Mouse (Mus musculus) layer of hippocampus, adult 18-20 months (tissue): ENCODE data around the gene Morc1. TPM values are rescaled to one million over a fixed set of nuclear protein-coding genes. Genes with fewer than 3 reads are reported as not detected.
A peak's percentile ranks its signal among the peaks of the same experiment; 100 is the strongest.

ENCODE experiments used
- DNase-seq, 2 experiments: peaks; one replicate each; pipeline ENCODE4 v3.0.0; 2022; ENCODE audit warnings: low spot score in 2 of 2
- total RNA-seq, 2 experiments: library from RNA; stranded (reverse); gene quantifications; 2 replicates each; pipeline ENCODE4 v1.2.3; 2021

Gene Morc1
- total RNA-seq, 2 experiments from 2014 or later: 0.17 to 0.25 TPM

DNA sequence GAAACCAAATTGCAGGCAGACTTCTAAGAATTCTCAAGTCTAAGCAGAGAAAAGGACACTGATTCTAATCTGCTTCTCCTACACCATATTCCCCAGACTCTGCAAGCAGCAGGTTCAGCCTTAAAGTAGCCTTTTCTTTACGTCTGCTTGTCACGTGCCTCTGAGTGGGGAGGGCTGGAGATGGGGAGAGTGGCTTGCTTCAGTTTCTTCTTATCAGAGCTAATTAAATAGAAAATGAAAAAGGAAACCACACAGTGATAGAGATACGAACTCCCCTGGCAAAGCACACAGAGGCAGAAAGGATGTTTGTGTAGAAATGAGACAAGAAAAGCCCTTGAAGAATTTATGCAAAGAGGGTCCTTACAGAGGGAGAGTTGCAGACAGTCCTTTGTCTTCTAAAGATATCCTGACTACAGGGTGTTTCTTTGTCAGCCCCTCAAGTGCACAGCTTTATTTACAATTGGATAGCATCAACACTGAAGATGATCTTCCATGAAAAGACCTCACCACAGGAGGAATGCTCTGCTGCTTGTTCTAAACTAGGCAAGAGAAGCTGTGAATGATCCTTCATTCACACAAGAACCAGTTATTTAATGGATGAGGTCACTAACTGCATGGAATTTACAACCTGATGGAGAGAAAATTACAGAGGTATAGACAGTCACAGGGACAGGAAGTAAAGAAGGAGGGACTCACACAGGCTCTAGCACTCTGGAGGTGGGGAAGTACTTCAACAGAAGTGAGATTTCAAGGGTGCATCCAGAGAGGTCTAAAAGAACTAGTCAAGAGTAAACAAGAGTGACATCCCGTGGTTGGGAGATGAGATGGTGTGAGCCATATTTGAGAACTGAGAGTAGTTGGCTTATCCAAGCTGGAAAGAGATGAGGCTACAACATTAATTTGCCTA, 44.1 kb downstream of the Morc1 start:
- no peak for DNase-seq

DNA sequence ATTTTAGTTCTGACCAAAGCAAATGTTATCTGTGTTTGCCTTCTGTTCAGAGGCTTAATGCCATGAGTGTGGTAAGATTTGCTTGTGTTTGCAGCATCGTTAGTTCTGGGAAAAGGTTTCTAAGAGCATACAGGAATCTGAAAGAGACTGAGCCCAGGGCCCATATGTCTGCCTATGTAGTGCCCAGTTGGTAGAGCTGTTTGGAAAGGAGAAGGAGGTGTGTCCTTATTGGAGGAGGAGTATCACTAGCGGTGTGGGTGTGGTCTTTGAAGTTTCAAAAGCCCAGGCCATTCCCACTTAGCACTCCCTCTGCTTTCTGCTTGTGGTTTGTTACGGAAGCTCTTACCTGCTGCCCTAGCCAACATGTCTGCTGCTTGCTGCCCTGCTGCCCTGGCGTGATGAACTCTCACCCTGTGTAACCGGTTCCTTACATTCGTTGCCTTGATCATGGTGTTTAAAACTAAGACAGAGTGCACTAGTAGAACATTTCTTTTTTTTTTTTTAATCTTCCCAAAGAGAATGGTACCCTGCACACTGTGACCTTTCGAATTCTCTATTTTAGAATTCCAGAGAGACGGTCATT, 48.3 kb downstream of the Morc1 start:
- no peak for DNase-seq

DNA sequence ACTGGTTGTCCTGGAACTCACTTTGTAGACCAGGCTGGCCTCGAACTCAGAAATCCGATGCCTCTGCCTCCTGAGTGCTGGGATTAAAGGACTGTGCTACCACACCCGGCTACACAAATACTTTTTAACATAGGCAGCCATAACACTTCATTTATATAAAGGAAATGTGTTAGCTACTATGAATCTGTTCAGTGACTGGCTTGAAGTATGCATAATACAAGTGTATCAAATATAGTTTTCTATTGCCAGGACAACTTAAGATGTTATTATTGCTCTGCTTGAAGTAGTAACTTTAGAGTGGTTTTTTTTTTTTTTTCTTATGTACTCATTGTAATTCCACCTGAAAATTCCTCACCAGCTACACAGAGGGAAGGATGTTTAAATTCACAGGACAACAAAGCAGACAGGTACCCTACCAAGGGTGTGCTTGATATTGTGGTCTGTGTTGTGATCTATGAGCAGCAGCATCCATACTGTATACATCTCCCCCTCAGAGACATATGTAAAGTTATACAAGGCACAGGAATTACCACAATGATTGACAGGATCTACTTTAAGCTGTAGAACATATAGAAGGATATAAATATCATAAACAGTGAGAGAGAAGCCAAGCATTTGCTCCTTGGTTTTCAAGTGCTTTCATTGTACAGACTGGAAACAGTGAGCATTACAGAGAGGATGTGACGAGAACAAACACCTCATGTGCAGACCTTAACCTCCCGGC, 85.9 kb downstream of the Morc1 start:
- DNase-seq: no peak

DNA sequence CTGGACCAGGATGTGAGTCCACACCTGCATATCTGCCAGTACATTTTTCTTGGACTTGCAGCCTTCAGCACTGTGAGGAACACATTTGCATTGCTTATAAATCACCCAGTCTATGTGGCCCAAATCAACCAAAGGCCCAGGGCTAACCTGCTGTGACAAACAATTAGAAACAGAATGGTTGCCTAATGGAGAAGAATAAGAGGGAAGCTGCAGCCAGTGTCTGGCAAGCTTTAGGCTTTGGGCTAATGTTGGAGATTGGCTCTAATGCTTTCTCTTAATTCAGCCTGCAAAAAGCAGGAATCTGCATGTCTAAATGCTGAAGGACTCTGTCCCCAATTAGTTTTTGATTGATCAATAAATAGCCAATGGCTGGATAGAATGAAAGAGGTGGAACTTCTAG, 88.5 kb downstream of the Morc1 start:
- DNase-seq: no peak

DNA sequence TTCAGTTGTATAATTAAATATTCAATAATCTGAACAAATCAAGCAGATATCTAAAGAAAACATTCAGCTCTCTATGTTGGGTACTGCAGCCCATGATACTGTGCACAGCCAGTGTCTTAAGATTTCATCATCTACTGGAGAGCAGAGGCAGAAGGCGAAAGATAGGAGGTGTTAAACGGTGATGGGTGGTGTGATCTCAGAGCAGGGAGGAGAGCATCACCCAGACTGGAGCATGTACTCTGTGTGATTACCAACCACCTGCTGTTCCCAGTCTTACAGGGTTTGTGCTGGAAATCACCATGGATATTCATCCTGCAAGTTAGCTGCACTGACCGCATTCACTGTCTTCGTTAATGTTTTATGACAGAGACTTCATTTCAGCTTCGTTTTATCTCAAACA, 106.1 kb downstream of the Morc1 start:
- DNase-seq: no peak

DNA sequence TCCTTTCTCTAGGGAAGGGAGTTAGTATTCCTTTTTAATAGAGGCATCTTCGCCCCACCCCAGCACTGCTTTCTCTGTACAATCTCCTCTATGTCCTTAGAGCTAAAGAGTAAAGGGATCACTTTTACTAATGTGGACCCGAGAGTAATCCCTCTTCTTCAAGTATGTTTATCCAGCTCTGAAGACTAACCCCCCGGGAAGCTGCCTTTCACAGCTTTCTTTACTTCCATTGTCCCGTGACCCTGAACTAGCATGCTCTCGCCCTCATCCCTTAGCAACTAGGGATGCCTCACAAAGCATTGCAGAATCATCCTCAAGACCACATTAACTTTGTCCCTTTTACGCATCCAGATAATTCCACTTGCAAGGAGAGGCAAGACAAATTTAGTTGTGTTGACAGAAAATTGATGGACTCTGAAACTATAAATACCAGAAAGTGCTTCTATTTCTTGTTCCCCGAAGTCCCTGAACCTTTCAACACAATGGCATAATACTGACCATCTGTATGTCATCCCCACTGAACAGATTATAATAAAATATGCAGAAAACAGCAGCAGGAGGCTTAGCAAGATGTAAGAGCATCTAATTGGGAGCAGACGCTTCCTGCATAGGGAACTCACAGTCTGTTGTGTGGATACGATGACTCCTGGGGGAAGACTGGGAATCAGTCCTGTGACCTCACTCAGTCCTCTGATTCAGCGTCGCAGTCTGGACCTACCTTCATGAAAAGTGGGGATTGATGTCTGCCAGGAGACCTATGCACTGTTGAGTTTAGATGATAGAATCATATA, 131.4 kb downstream of the Morc1 start:
- DNase-seq: no peak

DNA sequence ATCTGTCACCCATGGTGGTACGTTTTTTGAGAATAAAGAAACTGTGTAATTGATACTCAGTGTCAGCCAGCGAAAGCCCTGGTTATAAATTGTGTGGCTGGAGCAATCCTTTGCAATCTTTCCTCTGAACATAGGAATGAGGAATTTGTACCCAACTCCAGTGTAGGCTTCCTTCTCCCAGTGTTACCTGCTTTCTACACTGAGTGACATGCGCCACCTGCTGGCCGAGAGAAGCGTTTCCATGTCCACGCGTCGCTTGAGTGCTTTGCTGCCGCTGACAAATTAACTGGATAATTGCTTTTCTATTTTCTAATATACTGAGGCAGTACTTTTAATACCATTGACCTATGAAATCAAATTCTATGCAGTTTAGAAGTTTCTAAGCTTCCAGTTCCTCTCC, 139.3 kb downstream of the Morc1 start:
- peak; percentile 36 to 79 for DNase-seq

DNA sequence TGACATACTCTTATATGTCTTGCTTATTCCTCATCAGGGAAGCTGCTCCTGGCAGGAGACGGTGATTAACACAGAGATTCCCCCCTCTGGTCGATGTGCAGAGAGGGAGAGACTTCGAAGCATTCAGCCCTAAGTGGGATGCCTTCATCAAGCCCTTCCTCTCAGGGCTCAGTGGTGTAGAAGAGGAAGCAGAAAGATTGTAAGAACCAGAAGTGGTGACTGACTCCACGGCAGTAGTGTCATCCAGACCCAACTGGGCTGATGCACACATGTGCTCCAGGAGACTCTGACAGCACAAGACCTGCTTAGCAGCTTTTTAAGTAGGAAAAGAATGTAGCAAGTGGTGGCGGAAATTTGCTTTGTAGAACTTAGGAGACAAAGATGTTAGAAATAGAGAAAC, 143.0 kb downstream of the Morc1 start:
- no peak for DNase-seq

DNA sequence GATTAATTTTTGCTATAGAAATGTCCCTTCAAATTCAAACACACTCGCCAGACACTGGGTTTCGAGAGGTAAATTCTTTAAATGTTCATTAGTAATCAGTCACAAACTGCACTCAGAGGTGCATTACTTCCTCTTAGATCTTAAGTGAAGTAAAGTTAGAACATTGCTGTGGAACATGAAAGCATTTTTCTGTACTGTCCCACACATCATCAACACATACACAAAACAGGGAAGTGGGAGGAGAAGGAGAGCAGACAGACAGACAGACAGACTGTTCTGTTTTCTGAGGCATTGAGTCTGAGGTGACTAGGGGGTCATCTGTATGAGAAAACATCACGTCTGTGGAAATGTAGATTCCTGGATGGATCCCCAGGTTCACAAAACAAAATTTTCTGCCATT, 143.5 kb downstream of the Morc1 start:
- no peak for DNase-seq

DNA sequence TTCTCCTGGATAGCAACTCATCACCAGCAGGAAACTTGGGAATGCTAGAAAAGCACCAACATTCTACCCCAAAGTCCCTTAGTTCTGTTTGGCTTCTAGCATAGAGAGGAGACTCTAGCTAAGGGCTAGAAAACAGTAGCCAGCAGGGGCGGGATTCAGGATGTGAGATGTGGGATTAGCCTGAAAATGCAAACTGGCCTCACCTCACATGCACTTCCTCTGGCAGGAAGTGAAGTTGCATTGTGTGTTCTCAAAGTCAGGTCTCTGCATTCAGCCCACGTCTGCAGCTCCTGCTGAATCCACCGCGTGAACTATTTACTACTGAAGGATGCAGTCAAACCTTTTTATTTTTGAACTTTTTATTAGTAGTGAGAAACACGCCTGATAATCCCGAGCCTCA, 154.3 kb downstream of the Morc1 start:
- DNase-seq: no peak

DNA sequence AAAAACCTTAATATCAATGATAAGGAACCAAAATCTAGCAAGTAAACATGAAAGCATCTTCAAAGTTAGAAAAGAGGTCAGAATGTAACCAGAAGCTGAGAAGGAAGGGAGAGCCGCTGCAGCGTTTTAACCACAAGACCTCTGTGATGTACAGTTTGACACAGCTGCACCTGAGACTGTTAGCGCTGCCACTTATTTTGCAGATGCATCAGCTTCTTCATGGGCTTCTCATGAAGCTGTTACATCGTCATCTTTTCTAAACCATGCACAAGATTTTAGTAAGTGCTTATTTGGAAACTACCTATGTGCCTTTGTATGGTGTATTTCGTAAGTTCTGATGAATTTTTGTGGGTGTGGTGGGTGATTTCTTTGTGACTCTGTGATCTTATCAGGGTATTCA, 163.4 kb downstream of the Morc1 start:
- DNase-seq: no peak

DNA sequence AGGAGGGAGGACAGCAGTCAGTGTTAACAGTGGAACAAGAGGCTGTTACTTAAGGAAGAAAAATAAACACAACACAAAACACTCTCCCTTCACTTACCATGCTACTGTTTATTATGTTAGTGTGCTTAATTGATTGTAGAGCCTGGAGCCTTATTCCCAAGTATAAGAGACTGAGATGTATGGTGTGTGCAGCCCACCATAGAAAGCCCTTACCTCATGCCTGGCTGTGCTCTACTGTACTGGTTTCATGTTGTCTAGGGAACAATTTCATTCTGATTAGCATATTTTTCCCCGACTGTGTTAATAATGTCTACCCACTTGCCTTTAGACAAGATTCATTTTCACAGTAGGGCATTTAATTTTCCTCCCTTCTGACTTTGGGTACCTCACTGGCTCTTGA, 164.2 kb downstream of the Morc1 start:
- DNase-seq: no peak

DNA sequence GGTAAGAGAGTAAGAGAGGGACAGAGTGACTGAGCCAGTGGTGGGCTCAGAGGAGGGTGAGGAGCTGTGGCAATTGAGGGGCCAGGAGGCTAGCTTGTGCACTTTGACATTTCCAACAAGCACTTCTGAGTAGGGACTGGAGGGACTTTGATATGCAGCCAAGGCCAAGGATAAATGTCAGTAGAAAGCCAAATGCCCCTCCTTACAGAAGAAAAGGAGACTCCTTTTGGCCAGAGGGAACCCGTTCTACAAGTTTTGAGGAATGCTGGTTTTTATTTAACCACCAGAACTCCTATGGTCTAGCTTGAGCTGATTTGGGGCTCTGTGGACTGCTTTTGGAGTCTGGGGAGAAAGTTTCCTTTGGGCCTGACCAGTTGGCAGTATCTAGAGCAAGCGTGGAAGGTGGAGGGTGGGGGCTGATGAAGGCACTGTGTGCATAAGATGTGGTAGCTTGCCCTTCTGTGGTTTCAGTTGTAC, 172.7 kb downstream of the Morc1 start:
- no peak for DNase-seq

DNA sequence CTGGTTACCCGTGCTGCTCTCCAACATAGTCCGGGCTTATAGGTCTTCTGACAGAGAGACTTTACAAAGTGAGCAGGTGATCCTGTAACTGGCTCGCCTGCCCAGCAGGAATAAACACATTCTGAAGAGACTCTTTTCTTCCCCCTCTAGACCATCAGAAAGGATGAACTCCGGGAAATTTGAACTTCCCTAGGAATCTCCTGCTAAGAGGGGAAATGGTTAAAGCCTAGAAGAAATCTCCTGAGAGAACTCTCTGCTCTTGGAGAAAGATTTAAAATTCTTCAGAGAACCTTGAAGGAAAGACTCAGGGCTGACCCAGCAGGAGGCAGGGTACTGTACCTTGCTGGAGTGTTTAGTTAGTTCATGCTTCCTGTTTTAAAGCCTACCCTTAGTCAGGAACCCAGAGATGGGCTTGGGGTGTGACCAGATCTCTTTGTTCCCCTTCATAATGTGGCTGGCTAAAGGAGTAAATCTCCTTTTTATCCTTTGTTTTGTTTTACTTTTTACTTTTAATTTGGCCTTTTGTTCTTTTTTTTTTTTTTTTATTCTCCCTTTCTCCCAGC, 175.5 kb downstream of the Morc1 start:
- no peak for DNase-seq

DNA sequence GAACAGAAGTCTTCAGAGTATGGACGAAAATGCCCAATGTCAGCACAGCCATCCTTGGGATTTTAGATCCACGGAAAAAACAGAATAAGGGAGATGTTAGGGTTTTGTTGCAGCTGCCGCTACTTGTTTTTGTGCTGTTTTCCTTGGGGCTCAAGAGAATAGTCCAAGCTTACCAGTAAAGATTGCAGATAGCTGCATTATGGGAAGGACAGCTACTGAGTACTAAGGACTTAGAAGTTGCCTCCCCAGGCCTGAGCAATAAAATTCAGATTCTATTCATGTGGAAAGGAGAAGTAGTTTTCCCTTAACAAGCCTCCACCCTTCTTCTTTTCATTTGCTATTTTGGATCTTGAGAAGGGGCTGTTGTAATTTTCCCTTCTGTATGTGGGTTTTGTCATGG, 177.2 kb downstream of the Morc1 start:
- DNase-seq: no peak

DNA sequence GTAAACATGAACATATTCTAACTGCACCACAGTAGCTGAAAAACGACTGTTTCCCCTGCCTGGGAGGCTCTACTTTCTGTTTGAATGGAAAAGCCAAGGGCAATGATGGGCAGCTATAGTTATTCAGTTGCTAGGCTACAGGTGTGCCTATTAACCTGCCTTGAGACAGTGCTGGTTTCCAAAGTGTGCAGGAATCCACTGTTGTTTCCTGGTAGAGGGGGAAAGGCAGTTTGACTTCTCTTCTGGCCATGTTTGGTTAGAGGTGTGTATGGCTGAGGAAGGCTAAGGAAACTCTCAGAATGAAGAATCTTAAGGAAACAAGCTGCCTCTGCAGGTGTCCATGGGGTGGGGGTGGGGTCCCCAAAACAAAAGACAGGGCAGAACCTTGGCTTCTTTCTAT, 179.8 kb downstream of the Morc1 start:
- DNase-seq: no peak

DNA sequence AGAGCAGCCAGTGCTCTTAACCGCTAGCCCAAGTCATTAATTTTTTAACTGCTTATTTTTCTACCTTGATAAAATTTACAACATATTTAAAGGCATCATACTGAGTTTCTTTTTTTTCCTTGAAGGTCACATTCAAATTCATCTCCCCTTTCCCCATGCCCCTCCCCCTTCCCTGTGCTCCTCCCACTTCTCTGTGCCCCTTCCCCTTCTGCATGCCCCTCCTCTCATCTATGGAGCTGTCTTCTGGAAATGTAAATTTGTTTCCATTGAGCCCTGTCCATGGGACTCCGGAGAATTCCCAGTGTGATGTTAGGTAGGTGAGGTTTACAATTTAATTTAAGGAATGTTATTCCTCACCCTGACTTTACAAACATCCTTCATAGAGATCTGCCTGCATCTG, 180.4 kb downstream of the Morc1 start:
- DNase-seq: no peak

DNA sequence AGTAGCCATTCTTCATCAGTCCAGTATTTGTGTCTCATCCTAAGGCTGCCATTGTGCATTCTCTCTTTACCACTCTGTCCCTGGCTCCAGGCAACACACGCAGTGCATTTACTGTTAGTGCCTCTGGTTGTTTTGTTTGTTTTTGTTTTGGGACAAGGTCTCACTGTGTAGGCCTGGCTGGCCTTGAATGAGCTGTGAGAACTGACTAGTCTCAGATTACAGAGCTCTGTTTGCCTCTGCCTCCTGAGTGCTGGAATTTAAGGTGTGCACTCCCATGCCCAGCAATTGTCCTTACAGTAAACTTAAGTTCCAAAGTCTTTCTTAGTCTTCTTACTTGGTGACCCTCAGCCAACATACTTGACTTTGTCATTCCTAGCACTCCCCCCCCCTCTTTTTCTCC, 182.7 kb downstream of the Morc1 start:
- no peak for DNase-seq

DNA sequence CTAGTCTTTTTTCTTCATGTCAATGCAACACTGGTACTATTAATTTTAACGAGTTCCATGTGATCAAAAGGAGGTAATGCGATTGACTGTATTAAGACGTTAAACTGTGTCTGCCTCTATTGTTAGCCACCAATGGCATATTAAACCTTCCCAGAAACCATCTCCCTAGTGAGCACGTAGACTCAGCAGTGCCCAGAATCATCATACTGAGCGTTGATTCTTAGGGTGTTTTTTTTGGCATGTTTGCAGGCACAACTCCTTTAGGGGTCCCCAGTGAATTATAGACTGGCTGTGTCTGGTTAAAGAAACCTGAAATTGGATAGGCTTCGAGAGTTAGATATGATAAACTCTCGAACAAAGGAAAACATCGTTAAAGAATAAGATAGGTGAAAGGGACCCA, 189.5 kb downstream of the Morc1 start:
- DNase-seq: no peak

DNA sequence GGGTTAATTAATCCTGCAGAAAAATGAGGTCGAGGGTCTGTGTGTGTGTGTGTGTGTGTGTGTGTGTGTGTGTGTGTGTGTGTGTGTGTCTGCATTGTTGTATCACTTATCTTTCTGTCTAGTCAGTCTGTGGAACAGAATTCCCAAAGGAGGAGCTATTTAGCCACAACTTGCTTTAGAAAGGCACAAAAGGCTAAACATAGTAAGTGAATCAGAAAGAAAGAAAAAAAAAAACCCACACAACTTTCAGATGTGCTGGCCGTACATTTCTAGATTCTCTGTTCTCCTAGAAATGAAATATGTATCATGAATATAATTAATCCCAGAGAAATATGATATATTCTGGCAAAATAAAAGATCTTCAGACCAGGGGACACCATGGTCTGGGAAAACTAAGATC, 190.0 kb downstream of the Morc1 start:
- DNase-seq: no peak

DNA sequence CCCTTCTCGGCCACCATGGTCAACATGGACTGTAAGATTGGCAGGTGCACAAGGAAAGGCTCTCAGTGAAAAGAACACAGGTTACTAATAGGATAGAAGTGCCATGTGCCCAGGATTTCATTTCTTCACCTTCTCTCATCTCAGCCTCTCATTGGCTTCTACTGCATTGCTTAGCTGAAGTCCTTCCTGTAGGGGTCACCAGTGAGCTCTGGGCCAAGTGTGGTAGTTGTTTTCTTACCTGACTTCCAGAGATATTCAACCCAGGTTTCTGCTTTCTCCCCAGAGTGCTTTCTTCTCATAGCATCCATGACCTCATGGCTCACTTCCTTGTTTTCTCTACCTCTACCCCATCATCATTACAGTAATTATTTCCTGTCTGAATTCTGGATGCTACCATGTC, 192.4 kb downstream of the Morc1 start:
- no peak for DNase-seq
